ENCODE assay signal across 31 mouse cellular contexts in genomic region chr19:16856752-16857151, GRCm38 (mm10). TPM values are rescaled to one million over a fixed set of nuclear protein-coding genes. Genes with fewer than 3 reads are reported as not detected.
DNase-seq lines count a peak whose midpoint lies in the region; ATAC-seq lines count a peak whose summit lies in the region.
"Had no signal": no experiment of that assay in that cellular context is flagged by ENCODE, and none has a peak within 500 bp of the region (broad histone marks: within the 10 kb centered on the region; RNA-seq: fewer than 3 reads in every experiment).

No protein-coding gene starts in this region.

- no peak overlapping the region for H3K4me2 ChIP-seq in kidney, embryonic 14.5 days (replicated peaks; ENCODE audit: low read depth, low read length)
- H3K4me2 ChIP-seq: embryonic facial prominence, embryonic 13.5 days; embryonic facial prominence, embryonic 15.5 days; forebrain, embryonic 12.5 days had no signal

- H3K36me3 ChIP-seq in kidney, embryonic 14.5 days (ENCODE audit: control insufficient read depth, insufficient read depth, low read length) = no peaks in the 10 kb centered on the region
- H3K36me3 ChIP-seq: embryonic facial prominence, embryonic 13.5 days; embryonic facial prominence, embryonic 15.5 days; forebrain, embryonic 10.5 days; forebrain, embryonic 12.5 days; G1E had no signal

- ATAC-seq in kidney, embryonic 14.5 days (ENCODE audit: low FRiP score, low TSS enrichment) = no peak
- ATAC-seq: activated CD4-positive, CD25-positive, alpha-beta regulatory T cell, adult 4 months; CD4-positive, CD25-positive, alpha-beta regulatory T cell, adult 4 months; forebrain, embryonic 14.5 days; forebrain, embryonic 16.5 days; Patski had no signal

- no peak overlapping the region for H3K9ac ChIP-seq in kidney, embryonic 14.5 days (ENCODE audit: low read depth, low read length)
- H3K9ac ChIP-seq: embryonic facial prominence, embryonic 13.5 days; embryonic facial prominence, embryonic 15.5 days; forebrain, embryonic 12.5 days had no signal

- no peaks in the 10 kb centered on the region for H3K27me3 ChIP-seq in kidney, embryonic 14.5 days (ENCODE audit: control insufficient read depth, insufficient read depth, low read length)
- H3K27me3 ChIP-seq: CH12.LX; embryonic facial prominence, embryonic 15.5 days; Patski had no signal

- no peaks in the 10 kb centered on the region for H3K4me1 ChIP-seq in kidney, embryonic 14.5 days (ENCODE audit: control insufficient read depth, insufficient read depth, low read length)
- H3K4me1 ChIP-seq: embryonic facial prominence, embryonic 13.5 days; embryonic facial prominence, embryonic 15.5 days; forebrain, embryonic 10.5 days; forebrain, embryonic 12.5 days had no signal

- no peaks in the 10 kb centered on the region for H3K9me3 ChIP-seq in kidney, embryonic 14.5 days (ENCODE audit: control insufficient read depth, low read length)
- H3K9me3 ChIP-seq: embryonic facial prominence, embryonic 13.5 days; embryonic facial prominence, embryonic 15.5 days; forebrain, embryonic 10.5 days; forebrain, embryonic 12.5 days; G1E had no signal

- H3K4me3 ChIP-seq in kidney, embryonic 14.5 days (ENCODE audit: low read length) = no peak overlapping the region
- H3K4me3 ChIP-seq: embryonic facial prominence, embryonic 13.5 days; embryonic facial prominence, embryonic 15.5 days; erythroblast, embryonic 14.5 days; forebrain, embryonic 10.5 days; forebrain, embryonic 12.5 days had no signal

- intact Hi-C loops in heart, postnatal 36 days (cut with DNase I) = no loop called here

- WGBS in kidney, embryonic 14.5 days = 70% methylated on average over 5 of the region's 5 CpGs

- DNase-seq in heart, adult 11 months = peak; percentile 19
- DNase-seq in heart, postnatal 36 days = no peak
- DNase-seq in R1 (ENCODE audit: low read depth, low spot score) = peak; percentile 70
- no peak for DNase-seq in cerebellum, postnatal 14 days
- DNase-seq: adrenal gland, adult 8-10 months; adrenal gland, postnatal 14 days; adrenal gland, postnatal 36 days; B cell, adult 2 months; cerebellum, adult 11-12 months; cerebellum, adult 2 months; cerebellum, adult 9-10 months; cerebellum, postnatal 10 days; cerebellum, postnatal 36 days; embryo, embryonic 11 days had no signal

- no peak overlapping the region for H3K27ac ChIP-seq in kidney, embryonic 14.5 days (ENCODE audit: low read depth, low read length)
- H3K27ac ChIP-seq: embryonic facial prominence, embryonic 13.5 days; embryonic facial prominence, embryonic 15.5 days; forebrain, embryonic 10.5 days; forebrain, embryonic 12.5 days had no signal

RNA-seq across cellular contexts. Expression of gene Foxb2, which starts 16.9 kb away (rescaled TPM):
- total RNA-seq in heart, postnatal 36 days (2021) = not detected
- polyA plus RNA-seq in kidney, embryonic 14.5 days (2014; fragmentation: Nextera tagmentation; extraction: Ambion mirVana) = not detected in 2 replicates
- total RNA-seq: adrenal gland, adult 18-20 months; adrenal gland, adult 8-10 months; adrenal gland, postnatal 14 days; adrenal gland, postnatal 36 days; CH12.LX; common myeloid progenitor, adult 5-6 weeks had no signal
- polyA plus RNA-seq: activated CD4-positive, CD25-positive, alpha-beta regulatory T cell, adult 4 months; CD4-positive, CD25-positive, alpha-beta regulatory T cell, adult 4 months; embryonic facial prominence, embryonic 11.5 days; embryonic facial prominence, embryonic 13.5 days; erythroblast, embryonic 14.5 days; frontal cortex, adult 2 months; G1E; Patski had no signal

Comparison
In these comparisons a context has a peak if more than half of its experiments do, and no peak if none do; other contexts are left out.
1. DNase-seq: peak in heart, adult 11 months (single experiment) and R1 (single experiment); none in heart, postnatal 36 days (0 of 2) and cerebellum, postnatal 14 days (0 of 2).